Mouse (Mus musculus) heart, postnatal 0 days (tissue): ENCODE measurements around the gene Tarbp2.

Experiments
- CTCF ChIP-seq: IDR thresholded peaks from 2 replicates; pipeline ENCODE4 v1.5.1; 2016; ENCODE audit warnings: antibody characterized with exemption, control low read depth, low read depth
- EP300 ChIP-seq: IDR thresholded peaks from 2 replicates; pipeline ENCODE4 v1.6.1; 2016; ENCODE audit warnings: antibody characterized with exemption, low read depth

DNA sequence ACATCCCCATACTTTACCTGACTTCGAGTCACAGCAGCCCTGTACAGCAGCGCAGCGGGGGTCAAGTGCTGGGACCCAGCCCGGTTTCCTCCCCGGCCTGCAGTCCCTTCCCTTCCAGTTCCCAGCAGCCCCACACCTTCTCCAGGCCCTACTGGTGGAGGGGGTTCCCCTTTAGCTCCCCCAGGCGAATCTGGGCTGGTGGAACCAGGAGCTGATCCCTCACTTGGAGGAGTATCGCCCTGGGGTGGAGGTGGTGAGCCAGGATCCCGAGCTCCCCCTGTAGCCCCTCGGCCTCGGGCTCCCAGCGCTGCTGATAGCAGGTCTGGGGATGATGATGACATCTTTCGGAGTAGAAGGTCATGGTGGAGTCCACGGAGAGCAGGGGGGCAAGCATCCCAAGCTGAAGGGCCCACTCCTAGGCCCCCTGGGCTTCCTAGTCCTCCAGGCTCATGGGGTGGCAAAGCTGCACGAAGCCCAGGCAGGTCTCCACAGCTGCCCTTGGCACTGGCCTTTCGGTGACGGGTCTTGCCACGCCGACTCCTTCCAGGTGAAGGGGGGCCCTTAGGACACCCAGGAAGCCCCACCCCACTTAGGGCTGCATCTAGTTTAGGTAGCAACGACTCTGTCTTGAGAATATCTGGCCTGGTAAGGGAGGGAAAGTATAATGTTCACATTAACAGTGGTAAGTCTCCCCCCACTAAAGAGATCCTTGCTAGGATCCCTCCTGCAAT is 16.7 kb upstream of the Tarbp2 start:
- no peak for TF ChIP-seq CTCF
- TF ChIP-seq EP300, result no peak
